Mouse (Mus musculus) heart, adult 18-20 months (tissue): ENCODE results near the gene H2al1b. TPM values are rescaled to one million over a fixed set of nuclear protein-coding genes. Genes with fewer than 3 reads are reported as not detected.

Experiments used
- DNase-seq, 2 experiments: peaks; one replicate each; pipeline ENCODE4 v3.0.0; 2021 to 2022; ENCODE audit warnings: mixed read lengths in 1 of 2
- total RNA-seq, 2 experiments: library from RNA; stranded (reverse); gene quantifications; 2 replicates each; pipeline ENCODE4 v1.2.3; 2021

H2al1b gene
- total RNA-seq, 2 experiments from 2014 or later: not detected

- DNase-seq: no peak
These were observed 44.5 kb downstream of the H2al1b start for GRCm38 (mm10) chrX:11346756-11347155.

Other genes starting within 250 kb of the H2al1b start
- gene H2al1a, start 3.2 kb upstream of the H2al1b start, total RNA-seq: not detected
- not detected for gene H2al1c, start 3.2 kb downstream of the H2al1b start, total RNA-seq
- not detected for gene H2al1d, start 6.4 kb downstream of the H2al1b start, total RNA-seq
- not detected for gene H2al1e, start 9.5 kb downstream of the H2al1b start, total RNA-seq
- not detected for gene H2al1f, start 12.7 kb downstream of the H2al1b start, total RNA-seq
- gene H2al1g, start 15.8 kb downstream of the H2al1b start, total RNA-seq: not detected
- not detected for gene H2al1h, start 19.1 kb downstream of the H2al1b start, total RNA-seq
- not detected for gene H2al1i, start 22.2 kb downstream of the H2al1b start, total RNA-seq
- not detected for gene H2al1j, start 25.4 kb downstream of the H2al1b start, total RNA-seq